Mouse (Mus musculus) spleen, adult 2 months (tissue): ENCODE data around the gene Clec16a.

Experiments used
- CTCF ChIP-seq: fragments of 200-500 bp; IDR thresholded peaks from 2 replicates; pipeline ENCODE4 v1.5.1; 2011; ENCODE audit warnings: mild to moderate bottlenecking, inconsistent platforms; ENCODE audit not compliant: insufficient read depth, insufficient read length, insufficient replicate concordance; ENCODE audit errors: extremely low read depth
- POLR2A ChIP-seq: fragments of 200-500 bp; IDR thresholded peaks from 2 replicates; pipeline ENCODE4 v1.6.1; 2011; ENCODE audit warnings: low read depth, low read length, inconsistent platforms

DNA sequence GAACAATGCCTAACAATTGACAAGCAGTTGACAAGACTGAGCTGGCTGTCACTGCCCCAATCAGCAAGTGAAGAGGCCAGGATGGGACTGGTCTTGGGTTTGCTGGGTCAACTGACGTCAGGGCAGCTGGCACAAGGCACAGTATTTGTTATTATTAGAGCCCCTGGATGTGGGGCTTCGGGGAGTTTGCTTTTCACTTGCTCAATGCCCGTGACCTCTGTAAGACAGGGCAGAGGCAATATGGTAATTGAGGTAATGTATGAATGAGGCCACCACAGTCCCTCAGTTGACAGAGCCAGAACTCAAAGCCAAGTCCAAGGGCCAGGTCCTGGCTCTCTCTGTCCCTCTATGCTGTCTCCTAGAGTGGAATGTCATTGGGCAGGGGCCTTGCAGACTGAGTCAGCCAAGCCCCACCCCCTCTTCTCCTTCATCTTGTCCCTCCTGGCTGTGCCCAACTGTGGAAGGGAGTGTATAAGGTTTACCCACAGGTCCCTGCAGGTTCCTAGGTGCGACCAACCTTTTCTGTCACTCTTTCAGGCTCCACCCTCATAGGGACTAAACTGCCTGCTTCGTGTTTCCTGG lies 232.5 kb downstream of the Clec16a start:
- TF ChIP-seq CTCF: no peak
- no peak for TF ChIP-seq POLR2A
